Mouse (Mus musculus): ENCODE measurements around the gene 4931406C07Rik.

DNA sequence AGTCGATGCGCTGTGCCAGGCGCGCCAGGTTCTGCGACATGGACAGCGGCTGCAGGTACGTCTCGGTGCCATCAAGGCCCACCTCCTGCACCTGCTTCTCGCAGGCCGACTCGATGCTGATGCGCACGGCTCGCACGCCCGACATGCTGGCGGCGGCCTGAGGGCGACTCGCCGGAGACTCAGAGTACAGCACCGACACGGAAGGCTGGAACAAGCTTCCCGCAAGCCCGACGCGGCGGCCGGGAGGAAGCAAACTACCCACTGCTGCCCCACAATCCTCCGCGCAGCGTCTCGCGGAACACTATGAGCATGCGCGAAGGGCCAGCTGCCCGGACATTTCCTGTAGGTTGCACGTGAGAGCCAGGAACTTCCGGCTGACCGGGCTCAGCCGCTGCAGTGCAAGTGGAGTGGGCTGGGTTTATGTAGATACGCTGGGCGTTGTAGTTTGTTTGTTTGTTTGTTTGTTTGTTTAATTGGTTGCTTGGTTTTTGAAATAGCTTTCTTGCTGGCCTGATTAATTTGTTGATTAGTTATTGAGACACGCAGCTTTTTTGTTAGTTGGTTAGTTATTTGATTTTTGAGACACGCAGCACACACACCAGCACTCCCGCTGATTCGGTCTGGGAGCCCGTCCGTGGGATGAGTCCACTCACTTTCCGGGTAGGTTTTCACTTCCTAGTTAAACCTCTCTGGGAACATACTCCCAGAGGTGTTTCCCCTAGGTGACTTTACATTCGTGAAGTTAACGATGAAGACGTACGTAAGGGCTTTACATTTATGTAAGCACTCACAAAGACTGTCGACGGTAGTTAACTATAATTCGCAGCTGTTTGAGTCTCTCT is 26.4 kb downstream of the 4931406C07Rik start, which contains the start of gene Med17:
- TF ChIP-seq CTCF (IDR thresholded peaks at IDR 0.05; ENCODE audit: low read depth, low read length) (no peak), GATA1 (IDR thresholded peaks at IDR 0.05; ENCODE audit: borderline replicate concordance, low read length) (no peak), POLR2AphosphoS5 (IDR thresholded peaks at IDR 0.05; ENCODE audit: insufficient replicate concordance, low read depth, low read length) (no peak), TAL1 (conservative IDR thresholded peaks at IDR 0.05; ENCODE audit: low read depth, low read length) (no peak)
